Mouse (Mus musculus): Measurements from ENCODE around the gene Syncrip. TPM values are rescaled to one million over a fixed set of nuclear protein-coding genes. Genes with fewer than 3 reads are reported as not detected.

Syncrip gene
- polyA plus RNA-seq, 1 experiment from 2014 or later, result 72.3 TPM

- Histone ChIP-seq H3K4me3 (ENCODE audit: low read length) (no peak overlapping the region), H3K27ac (ENCODE audit: low read length) (no peak overlapping the region), H3K4me1 (ENCODE audit: control insufficient read depth, insufficient read depth, low read length) (peaks cover 7% of the 10 kb centered on the region), H3K27me3 (replicated peaks; ENCODE audit: control insufficient read depth, insufficient read depth, low read length) (no peaks in the 10 kb centered on the region), H3K4me2 (ENCODE audit: low read depth, low read length) (no peak overlapping the region), H3K9me3 (ENCODE audit: control insufficient read depth, low read length) (no peaks in the 10 kb centered on the region), H3K9ac (ENCODE audit: low read depth, low read length) (no peak overlapping the region), H3K36me3 (ENCODE audit: control insufficient read depth, insufficient read depth, low read length) (no peaks in the 10 kb centered on the region)
- no peak for ATAC-seq
- WGBS, result 17% methylated on average over 5 of the region's 5 CpGs
Measured at GRCm38 (mm10) chr9:88439991-88440390, 42.4 kb downstream of the Syncrip start.

- peak; percentile 55 for ATAC-seq
- peak overlapping the region; percentile 86 for H3K4me3 ChIP-seq (ENCODE audit: low read length)
- peak overlapping the region; percentile 78 for H3K4me2 ChIP-seq (ENCODE audit: low read depth, low read length)
- peaks cover 7% of the 10 kb centered on the region for H3K4me1 ChIP-seq (ENCODE audit: control insufficient read depth, insufficient read depth, low read length)
- H3K36me3 ChIP-seq (ENCODE audit: control insufficient read depth, insufficient read depth, low read length), result no peaks in the 10 kb centered on the region
- under 1% methylated on average over 17 of the region's 17 CpGs for WGBS
- H3K27ac ChIP-seq (ENCODE audit: low read length), result peak overlapping the region; percentile 96
- H3K27me3 ChIP-seq (replicated peaks; ENCODE audit: control insufficient read depth, insufficient read depth, low read length), result no peaks in the 10 kb centered on the region
- no peaks in the 10 kb centered on the region for H3K9me3 ChIP-seq (ENCODE audit: control insufficient read depth, low read length)
- peak overlapping the region; percentile 87 for H3K9ac ChIP-seq (ENCODE audit: low read depth, low read length)
Measured at GRCm38 (mm10) chr9:88439238-88439600, 43.2 kb downstream of the Syncrip start.

GRCm38 (mm10) chr9:88438555-88439237 lies 43.7 kb downstream of the Syncrip start, which contains the start of gene Snx14:
Gene Snx14, minus strand, starts transcription at chr9:88438958.
- Histone ChIP-seq H3K36me3 (ENCODE audit: control insufficient read depth, insufficient read depth, low read length) (no peaks in the 10 kb centered on the region), H3K9me3 (ENCODE audit: control insufficient read depth, low read length) (no peaks in the 10 kb centered on the region), H3K4me3 (ENCODE audit: low read length) (peak within 1 kb of the TSS; percentile 86), H3K4me2 (ENCODE audit: low read depth, low read length) (peak within 1 kb of the TSS; percentile 78), H3K9ac (ENCODE audit: low read depth, low read length) (peak within 1 kb of the TSS; percentile 87), H3K27ac (ENCODE audit: low read length) (peak within 1 kb of the TSS; percentile 96), H3K4me1 (ENCODE audit: control insufficient read depth, insufficient read depth, low read length) (peaks cover 7% of the 10 kb centered on the region), H3K27me3 (replicated peaks; ENCODE audit: control insufficient read depth, insufficient read depth, low read length) (no peaks in the 10 kb centered on the region)
- peak; percentile 98 for ATAC-seq
- WGBS, result under 1% methylated on average over 62 of the region's 62 CpGs

- peak overlapping the region; percentile 86 for H3K4me3 ChIP-seq (ENCODE audit: low read length)
- no peaks in the 10 kb centered on the region for H3K27me3 ChIP-seq (replicated peaks; ENCODE audit: control insufficient read depth, insufficient read depth, low read length)
- H3K9me3 ChIP-seq (ENCODE audit: control insufficient read depth, low read length), result no peaks in the 10 kb centered on the region
- WGBS, result 1% methylated on average over 15 of the region's 15 CpGs
- no peaks in the 10 kb centered on the region for H3K36me3 ChIP-seq (ENCODE audit: control insufficient read depth, insufficient read depth, low read length)
- peaks cover 7% of the 10 kb centered on the region for H3K4me1 ChIP-seq (ENCODE audit: control insufficient read depth, insufficient read depth, low read length)
- H3K27ac ChIP-seq (ENCODE audit: low read length), result peak overlapping the region; percentile 96
- H3K9ac ChIP-seq (ENCODE audit: low read depth, low read length), result peak overlapping the region; percentile 87
- ATAC-seq, result no peak; the same call in 1 of the 2 replicates
- H3K4me2 ChIP-seq (ENCODE audit: low read depth, low read length), result peak overlapping the region; percentile 78
Measured at GRCm38 (mm10) chr9:88438237-88438554, 44.2 kb downstream of the Syncrip start.

- peak overlapping the region; percentile 86 for H3K4me3 ChIP-seq (ENCODE audit: low read length)
- H3K36me3 ChIP-seq (ENCODE audit: control insufficient read depth, insufficient read depth, low read length), result no peaks in the 10 kb centered on the region
- peak overlapping the region; percentile 78 for H3K4me2 ChIP-seq (ENCODE audit: low read depth, low read length)
- H3K27ac ChIP-seq (ENCODE audit: low read length), result peak overlapping the region; percentile 96
- no peaks in the 10 kb centered on the region for H3K9me3 ChIP-seq (ENCODE audit: control insufficient read depth, low read length)
- H3K27me3 ChIP-seq (replicated peaks; ENCODE audit: control insufficient read depth, insufficient read depth, low read length), result no peaks in the 10 kb centered on the region
- WGBS, result 43% methylated on average over 10 of the region's 10 CpGs
- peaks cover 7% of the 10 kb centered on the region for H3K4me1 ChIP-seq (ENCODE audit: control insufficient read depth, insufficient read depth, low read length)
- no peak for ATAC-seq
- H3K9ac ChIP-seq (ENCODE audit: low read depth, low read length), result peak overlapping the region; percentile 87
Measured at GRCm38 (mm10) chr9:88437342-88438236, 44.8 kb downstream of the Syncrip start.

GRCm38 (mm10) chr9:88424356-88424755 lies 58.0 kb downstream of the Syncrip start:
- no peaks in the 10 kb centered on the region for H3K9me3 ChIP-seq (ENCODE audit: control insufficient read depth, low read length)
- H3K27ac ChIP-seq (ENCODE audit: low read length), result no peak overlapping the region
- H3K9ac ChIP-seq (ENCODE audit: low read depth, low read length), result no peak overlapping the region
- no peak for ATAC-seq
- no peak overlapping the region for H3K4me3 ChIP-seq (ENCODE audit: low read length)
- H3K27me3 ChIP-seq (replicated peaks; ENCODE audit: control insufficient read depth, insufficient read depth, low read length), result no peaks in the 10 kb centered on the region
- no peaks in the 10 kb centered on the region for H3K4me1 ChIP-seq (ENCODE audit: control insufficient read depth, insufficient read depth, low read length)
- WGBS, result 84% methylated on average over 2 of the region's 2 CpGs
- peaks cover 4% of the 10 kb centered on the region; the same call in 1 of the 2 replicates for H3K36me3 ChIP-seq (ENCODE audit: control insufficient read depth, insufficient read depth, low read length)
- H3K4me2 ChIP-seq (ENCODE audit: low read depth, low read length), result no peak overlapping the region

GRCm38 (mm10) chr9:88422428-88422827 lies 59.9 kb downstream of the Syncrip start:
- Histone ChIP-seq H3K4me2 (ENCODE audit: low read depth, low read length) (no peak overlapping the region), H3K36me3 (ENCODE audit: control insufficient read depth, insufficient read depth, low read length) (peaks cover 4% of the 10 kb centered on the region; the same call in 1 of the 2 replicates)
- 94% methylated on average over 4 of the region's 4 CpGs for WGBS

GRCm38 (mm10) chr9:88416752-88417151 lies 65.6 kb downstream of the Syncrip start:
- Histone ChIP-seq H3K4me1 (ENCODE audit: control insufficient read depth, insufficient read depth, low read length) (no peaks in the 10 kb centered on the region), H3K9me3 (ENCODE audit: control insufficient read depth, low read length) (no peaks in the 10 kb centered on the region), H3K27me3 (replicated peaks; ENCODE audit: control insufficient read depth, insufficient read depth, low read length) (no peaks in the 10 kb centered on the region), H3K9ac (ENCODE audit: low read depth, low read length) (no peak overlapping the region), H3K27ac (ENCODE audit: low read length) (no peak overlapping the region), H3K4me2 (ENCODE audit: low read depth, low read length) (no peak overlapping the region), H3K36me3 (ENCODE audit: control insufficient read depth, insufficient read depth, low read length) (no peaks in the 10 kb centered on the region), H3K4me3 (ENCODE audit: low read length) (no peak overlapping the region)
- no peak for ATAC-seq
- 58% methylated on average over 1 of the region's 1 CpGs for WGBS

More at GRCm38 (mm10) chr9:88422428-88422827, 59.9 kb downstream of the Syncrip start:
- Histone ChIP-seq H3K4me3 (ENCODE audit: low read length) (no peak overlapping the region), H3K27ac (ENCODE audit: low read length) (no peak overlapping the region), H3K9ac (ENCODE audit: low read depth, low read length) (no peak overlapping the region), H3K27me3 (replicated peaks; ENCODE audit: control insufficient read depth, insufficient read depth, low read length) (no peaks in the 10 kb centered on the region), H3K9me3 (ENCODE audit: control insufficient read depth, low read length) (no peaks in the 10 kb centered on the region), H3K4me1 (ENCODE audit: control insufficient read depth, insufficient read depth, low read length) (no peaks in the 10 kb centered on the region)
- ATAC-seq, result no peak

- Histone ChIP-seq H3K4me3 (ENCODE audit: low read length) (no peak overlapping the region), H3K4me2 (ENCODE audit: low read depth, low read length) (no peak overlapping the region), H3K36me3 (ENCODE audit: control insufficient read depth, insufficient read depth, low read length) (peaks cover 2% of the 10 kb centered on the region; the same call in 1 of the 2 replicates), H3K27me3 (replicated peaks; ENCODE audit: control insufficient read depth, insufficient read depth, low read length) (no peaks in the 10 kb centered on the region), H3K4me1 (ENCODE audit: control insufficient read depth, insufficient read depth, low read length) (no peaks in the 10 kb centered on the region), H3K9me3 (ENCODE audit: control insufficient read depth, low read length) (no peaks in the 10 kb centered on the region), H3K27ac (ENCODE audit: low read length) (no peak overlapping the region), H3K9ac (ENCODE audit: low read depth, low read length) (no peak overlapping the region)
- no peak for ATAC-seq
- 91% methylated on average over 2 of the region's 2 CpGs for WGBS
Measured at GRCm38 (mm10) chr9:88409978-88410377, 72.4 kb downstream of the Syncrip start.
